Mouse (Mus musculus): ENCODE data around the gene Crybg3. TPM values are rescaled to one million over a fixed set of nuclear protein-coding genes. Genes with fewer than 3 reads are reported as not detected.

The Crybg3 gene
- 10 to 100 TPM; 12.3 to 19.1 TPM for total RNA-seq (2023)

DNA sequence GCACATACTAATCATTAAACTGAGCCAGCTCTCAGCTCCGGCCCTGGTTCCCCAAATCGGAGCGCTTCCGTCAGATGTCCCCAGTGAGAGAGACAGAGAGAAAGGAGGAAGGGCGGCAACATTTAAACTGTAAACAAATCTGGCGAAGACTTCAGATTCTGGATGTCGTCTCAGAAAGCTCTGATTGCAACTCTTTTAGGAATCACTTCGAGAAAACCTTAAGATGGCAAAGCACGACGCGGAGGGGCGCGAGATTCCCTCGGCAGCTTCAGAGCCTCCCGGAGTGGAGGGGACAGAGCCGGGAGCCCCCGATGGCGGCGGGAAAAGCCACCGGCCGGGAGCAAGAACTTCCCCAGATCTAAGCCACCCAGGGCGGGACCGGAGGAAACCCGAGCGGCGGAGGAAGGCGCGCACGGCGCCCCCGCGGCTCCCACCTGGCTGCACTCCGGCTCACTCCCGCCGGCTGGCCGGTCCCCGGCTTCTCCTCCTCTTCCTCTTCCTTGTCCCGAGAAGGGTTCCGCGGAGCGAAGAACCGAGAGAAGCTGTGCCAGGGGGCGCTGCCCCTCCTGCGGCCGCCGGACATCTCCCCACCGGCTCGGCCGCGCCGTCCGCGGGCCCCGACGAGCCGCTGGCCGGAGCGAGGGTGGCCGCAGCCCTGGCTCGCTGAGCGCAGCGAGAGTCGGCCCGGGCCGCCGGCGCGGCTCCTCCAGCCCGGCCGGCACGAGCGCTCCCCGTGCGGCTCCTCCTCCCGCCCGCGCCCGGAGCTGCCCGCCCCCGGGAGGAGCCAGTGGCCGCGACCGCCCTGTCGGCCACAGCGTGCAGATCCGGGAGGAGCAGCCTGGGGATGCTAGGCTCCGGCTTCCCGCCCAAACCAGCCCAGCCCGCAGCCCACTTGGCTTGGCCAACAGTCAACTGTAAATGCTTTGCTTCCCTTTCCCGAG, at the start of gene Crybg3:
TSS of gene Crybg3 (minus strand) at position 669 of the 941 bp plus-strand sequence.

DNA sequence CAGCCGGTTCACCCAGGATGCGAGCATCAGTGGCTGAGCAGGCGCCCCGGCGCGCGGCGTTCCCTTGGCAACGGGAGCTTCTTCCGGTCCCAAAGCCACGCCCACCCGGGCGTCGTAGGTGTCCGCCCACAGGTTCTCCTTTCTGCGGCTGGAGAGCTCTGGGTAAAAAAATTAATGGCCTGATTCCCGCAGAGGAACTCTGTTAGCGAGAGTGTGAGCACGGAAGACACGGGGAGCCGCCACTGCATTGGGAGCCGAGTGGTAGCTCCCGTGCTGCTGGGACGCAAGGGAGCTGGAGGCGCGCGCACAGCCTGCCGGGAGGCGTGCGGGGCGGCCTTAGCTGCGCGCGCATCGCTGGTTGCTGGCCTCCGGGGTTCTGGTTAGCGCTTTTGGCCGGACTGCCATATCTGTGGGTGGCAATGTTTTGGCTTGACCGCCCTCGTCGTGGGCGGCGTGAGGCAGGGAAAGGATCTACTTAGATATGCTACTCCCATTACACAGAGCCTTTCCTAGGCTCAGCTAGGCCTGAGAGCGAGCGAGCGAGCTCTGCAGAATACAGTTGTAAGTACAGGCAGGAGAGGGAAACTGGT, 38.4 kb upstream of the Crybg3 start, which contains the start of gene Arl6:
TSS of gene Arl6 (minus strand) at position 290 of the 590 bp plus-strand sequence.

DNA sequence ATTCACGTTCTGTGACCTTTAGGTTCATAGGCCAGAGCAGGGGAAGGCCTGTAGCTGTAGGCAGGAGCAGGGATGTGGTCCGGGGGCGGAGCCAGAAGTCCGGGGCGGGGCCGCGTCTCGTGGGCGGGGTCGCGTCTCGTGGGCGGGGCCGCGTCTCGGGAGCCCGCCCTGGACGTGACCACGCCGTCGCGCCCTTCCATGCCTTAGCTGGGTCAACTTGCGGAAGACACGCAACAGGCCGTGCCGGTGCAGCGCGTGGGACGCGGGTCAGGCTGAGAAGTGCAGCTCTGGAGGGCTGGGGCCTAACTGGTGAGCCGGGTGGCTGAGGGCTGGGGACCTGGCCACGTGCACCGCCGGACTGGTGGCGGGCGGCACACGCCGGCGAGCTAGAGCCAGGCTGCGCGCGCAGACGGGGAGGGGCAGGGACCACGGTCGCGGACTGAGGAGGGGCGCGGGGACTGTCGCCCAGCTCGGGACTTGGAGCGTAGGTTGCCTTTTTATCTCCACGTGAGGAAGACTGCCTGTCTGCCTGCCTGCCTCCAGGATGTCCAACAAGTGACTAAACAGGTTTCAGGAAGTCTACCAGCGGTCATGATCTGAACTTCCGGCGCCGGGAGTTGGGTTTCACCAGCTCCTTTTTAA, 129.0 kb downstream of the Crybg3 start, which contains the start of gene Riox2:
TSS of gene Riox2 (plus strand) at position 139 of the 642 bp plus-strand sequence.

Other genes with a start within 250 kb of the Crybg3 start
- gene Olfr209, start 237.0 kb downstream of the Crybg3 start, total RNA-seq (2023), result not detected
- not detected for gene Gabrr3, start 193.6 kb downstream of the Crybg3 start, total RNA-seq (2023)
- 10 to 100 TPM; 14.7 to 18.7 TPM for gene Riox2, start 129.2 kb downstream of the Crybg3 start, total RNA-seq (2023)
- gene Arl6, start 38.4 kb upstream of the Crybg3 start, total RNA-seq (2023), result 1 to 10 TPM in 1 of 2 experiments, under 1 TPM in 1; 0.62 to 1.6 TPM